Mouse (Mus musculus) left cerebral cortex, adult 11 months (tissue): ENCODE results near the gene Tbc1d5.
A peak's percentile ranks its signal among the peaks of the same experiment; 100 is the strongest.

Experiments
- DNase-seq: peaks from one replicate; pipeline ENCODE4 v3.0.0; 2022; ENCODE audit warnings: low spot score

Gene Tbc1d5

GRCm38 (mm10) chr17:51179195-51179953 lies at the start of gene Tbc1d5:
Gene Tbc1d5 (minus strand): TSS chr17:51179352.
- peak; percentile 91 for DNase-seq

DNA sequence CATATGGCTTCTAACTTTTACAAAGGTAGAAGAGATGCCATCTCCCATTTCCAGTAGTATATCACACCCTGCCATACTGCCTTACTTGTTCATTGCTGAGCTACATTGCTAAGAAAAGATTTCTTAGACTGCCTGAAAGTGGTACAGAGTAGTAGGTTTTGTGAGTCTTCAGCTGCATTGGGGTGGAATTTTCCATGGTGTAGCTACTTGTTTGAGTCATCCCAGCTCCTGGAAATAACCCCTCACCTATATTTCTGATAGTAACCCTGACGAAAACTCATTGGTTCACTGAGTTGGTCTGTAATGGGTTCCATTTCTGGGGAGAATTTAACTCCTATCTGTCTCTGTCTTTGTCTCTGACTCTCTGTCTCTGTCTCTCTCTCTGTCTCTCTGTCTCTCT lies 46.9 kb upstream of the Tbc1d5 start:
- no peak for DNase-seq

GRCm38 (mm10) chr17:51223152-51223551 lies 44.0 kb upstream of the Tbc1d5 start:
- no peak for DNase-seq

GRCm38 (mm10) chr17:51221075-51221474 lies 41.9 kb upstream of the Tbc1d5 start:
- DNase-seq, result no peak

GRCm38 (mm10) chr17:51219897-51220296 lies 40.7 kb upstream of the Tbc1d5 start:
- DNase-seq, result no peak

- no peak for DNase-seq
Measured at GRCm38 (mm10) chr17:51216426-51216825, 37.3 kb upstream of the Tbc1d5 start.

DNA sequence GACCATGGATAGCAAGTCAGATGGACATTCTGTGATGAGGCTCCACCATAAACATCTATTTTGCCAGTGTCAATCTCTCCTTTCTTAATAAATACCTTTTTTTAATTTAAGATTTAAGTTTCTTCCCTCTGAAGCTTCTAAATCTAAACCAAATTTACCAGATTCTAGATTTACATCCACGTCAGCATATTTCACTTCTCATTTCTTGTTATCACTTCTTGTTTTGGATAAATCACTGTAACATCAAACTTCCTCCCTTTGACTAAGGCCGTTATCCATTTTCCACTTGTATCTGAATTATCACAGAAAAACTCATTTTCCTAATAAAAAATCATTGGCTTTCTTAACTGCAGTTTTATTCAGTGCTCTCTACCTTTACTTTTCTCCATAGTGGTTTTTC lies 30.4 kb upstream of the Tbc1d5 start:
- no peak for DNase-seq

DNA sequence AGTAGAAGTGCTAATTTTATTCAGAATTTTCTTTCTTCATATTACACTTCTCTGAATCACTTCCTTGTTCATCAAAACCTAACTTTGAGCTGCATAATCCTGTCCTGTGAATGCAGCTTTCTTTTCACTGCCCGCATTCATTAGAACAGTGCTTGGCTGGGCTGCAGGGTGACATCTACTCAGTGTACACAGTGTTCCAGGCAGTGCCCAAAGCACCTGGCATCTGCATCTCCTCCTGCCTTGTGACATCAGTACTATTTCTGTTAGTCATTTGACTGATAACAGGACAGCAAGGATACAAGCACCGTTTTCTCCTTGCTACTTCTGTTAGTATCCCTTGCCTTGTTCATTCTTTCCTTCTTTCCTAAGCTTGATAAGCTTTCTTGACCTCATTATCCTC lies 25.5 kb upstream of the Tbc1d5 start:
- DNase-seq, result peak; percentile 49

DNA sequence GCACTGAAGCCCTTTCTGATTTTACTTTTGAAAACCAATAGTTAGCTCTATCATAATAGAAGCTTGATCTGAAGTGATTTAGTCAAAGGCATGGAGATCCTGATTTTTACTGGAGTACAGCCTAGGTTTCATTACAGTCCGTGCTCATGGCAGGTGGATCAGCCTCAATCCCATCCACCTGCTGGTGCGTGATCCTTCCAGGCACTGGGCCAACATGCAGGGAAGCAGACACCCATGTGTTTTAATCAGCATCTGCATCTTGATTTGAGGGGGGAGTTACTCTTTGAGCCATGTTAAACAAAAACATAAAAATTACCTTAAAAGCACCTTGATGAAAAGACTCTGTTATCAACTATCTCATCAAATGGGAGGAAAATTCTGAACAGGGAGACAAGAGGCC lies 16.4 kb upstream of the Tbc1d5 start:
- no peak for DNase-seq

DNA sequence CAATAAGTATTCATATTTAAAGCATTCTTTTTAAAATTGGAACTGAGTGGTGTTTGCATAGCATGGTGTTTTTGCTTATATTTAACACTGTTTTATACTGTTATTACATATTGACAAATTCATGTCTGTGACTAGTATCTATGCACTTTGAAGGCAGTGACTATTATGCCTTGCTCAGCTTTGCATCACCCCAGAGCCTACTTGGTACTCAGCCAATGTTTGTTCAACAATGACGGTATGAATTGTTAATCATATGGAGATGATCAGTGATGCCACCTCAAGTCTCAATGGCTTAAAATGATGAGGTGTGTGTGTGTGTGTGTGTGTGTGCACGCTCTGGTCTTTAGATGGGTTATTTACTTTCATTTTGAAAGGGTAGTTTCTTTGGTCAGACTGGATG lies 15.6 kb upstream of the Tbc1d5 start:
- DNase-seq, result no peak

DNA sequence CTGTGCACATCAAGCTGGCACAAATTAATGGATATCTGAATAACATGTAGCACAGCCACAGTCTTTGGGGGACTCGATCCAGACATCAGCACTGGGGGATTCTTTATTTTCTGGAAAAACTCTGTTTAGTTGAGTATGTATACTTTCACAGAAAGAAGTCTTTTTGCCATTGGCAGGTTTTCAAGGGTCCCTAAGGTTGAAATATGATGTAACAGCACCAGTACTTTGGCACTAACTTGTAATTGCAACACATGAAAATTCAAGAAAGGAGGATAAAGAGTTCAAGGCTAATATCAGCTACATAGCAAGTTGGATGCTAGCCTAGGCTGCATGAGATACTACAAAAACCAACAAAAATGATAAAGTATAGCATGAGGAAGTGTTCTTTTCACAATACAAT lies 12.2 kb upstream of the Tbc1d5 start:
- no peak for DNase-seq

GRCm38 (mm10) chr17:51182715-51183114 lies 3.6 kb upstream of the Tbc1d5 start:
- DNase-seq, result no peak

DNA sequence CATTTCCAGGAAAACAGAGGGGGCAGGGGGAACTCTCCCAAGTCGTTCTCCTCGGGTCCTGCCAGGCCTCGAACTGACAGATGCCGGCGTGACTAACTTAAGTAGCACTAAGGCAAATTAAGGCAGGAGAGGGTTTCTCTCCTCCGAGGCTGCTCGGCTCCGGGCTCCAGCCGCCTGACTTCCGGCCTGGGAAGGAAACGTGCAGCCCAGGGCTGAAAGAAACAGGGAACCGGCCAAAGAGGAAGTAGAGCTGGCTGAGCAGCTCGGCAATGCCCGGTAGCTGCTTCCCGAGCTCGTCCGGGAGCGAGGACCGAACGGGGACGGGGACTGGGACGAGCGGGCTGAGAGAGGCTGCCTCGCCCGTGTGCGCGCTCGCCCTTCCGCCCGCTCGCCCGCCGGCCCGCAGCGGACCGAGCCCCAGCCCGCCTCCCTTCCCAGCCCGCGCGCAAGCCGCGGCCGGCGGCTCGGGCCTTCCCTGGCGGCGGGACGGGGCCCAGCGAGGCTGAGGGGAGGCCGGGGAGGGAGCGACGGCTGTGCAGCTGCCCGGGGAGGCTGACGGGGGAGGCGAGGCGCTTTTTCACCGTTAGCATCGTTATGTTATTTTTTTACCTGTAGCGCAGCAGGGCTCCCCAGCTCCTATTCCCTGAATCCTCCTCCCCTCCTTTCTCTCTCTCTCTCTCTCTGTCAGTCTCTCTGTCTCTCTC lies 509 bp downstream of the Tbc1d5 start:
- peak; percentile 37 for DNase-seq

- DNase-seq, result no peak
Measured at GRCm38 (mm10) chr17:51177923-51178322, 1.2 kb downstream of the Tbc1d5 start.

DNA sequence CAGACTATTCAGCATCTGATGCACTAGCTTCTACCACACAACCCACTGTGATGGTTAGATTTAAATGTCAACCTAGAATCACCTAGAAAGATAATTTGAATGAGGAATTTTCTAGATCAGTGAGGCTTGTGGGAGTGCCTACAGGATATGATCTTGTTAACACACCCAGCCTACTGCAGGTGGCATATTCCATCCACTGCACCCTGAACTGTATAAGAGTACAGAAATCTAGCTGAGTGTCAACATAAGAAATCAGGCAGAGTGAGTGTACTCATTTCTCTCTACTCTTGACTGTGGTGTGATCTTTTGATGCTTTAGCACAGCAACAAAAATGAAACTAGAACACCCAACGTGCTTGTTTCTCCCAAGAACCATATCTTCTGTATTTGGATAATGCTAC lies 6.8 kb downstream of the Tbc1d5 start:
- DNase-seq, result no peak

- DNase-seq, result no peak
Measured at GRCm38 (mm10) chr17:51171504-51171903, 7.6 kb downstream of the Tbc1d5 start.

GRCm38 (mm10) chr17:51169911-51170310 lies 9.2 kb downstream of the Tbc1d5 start:
- DNase-seq, result no peak

- no peak for DNase-seq
Measured at GRCm38 (mm10) chr17:51162366-51162765, 16.8 kb downstream of the Tbc1d5 start.

DNA sequence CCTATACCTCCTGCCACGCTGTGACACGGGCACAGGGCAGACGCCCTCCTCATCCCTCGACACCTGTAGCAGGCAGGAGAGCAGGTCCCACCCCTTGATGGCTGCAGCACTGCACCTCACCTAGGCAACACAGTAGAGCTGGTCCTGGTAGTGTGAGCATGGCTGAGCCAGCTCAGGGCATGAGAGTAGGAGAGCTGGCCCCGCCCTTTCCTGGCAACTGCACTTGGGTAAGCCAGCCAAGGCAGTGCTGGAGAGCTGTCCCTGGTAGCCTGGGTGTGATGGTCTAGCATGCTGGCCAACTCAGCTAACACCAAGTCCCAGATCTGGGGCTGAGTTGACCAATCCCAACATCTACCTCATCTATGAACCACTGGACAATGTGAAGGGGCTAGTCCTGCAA lies 19.9 kb downstream of the Tbc1d5 start:
- DNase-seq, result no peak

DNA sequence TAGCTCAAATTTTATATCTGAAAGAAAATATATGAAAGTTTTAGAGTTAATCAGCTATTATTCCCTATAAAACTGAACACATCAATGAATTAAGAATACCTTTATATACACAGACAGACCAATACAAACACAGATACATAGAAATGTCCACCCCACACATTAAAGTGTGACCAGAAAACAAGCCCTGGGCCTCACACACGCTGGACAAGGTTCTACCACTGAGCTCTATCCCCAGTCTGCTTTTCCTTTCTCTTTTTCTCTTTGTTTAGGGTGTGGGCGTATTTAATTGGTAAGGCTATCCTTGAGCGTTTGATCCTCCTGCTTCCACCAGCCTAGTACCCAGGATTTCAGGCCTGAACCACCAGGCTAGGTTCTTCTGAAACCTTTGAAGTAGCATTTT lies 28.2 kb downstream of the Tbc1d5 start:
- no peak for DNase-seq

GRCm38 (mm10) chr17:51144983-51145382 lies 34.2 kb downstream of the Tbc1d5 start:
- DNase-seq, result no peak

DNA sequence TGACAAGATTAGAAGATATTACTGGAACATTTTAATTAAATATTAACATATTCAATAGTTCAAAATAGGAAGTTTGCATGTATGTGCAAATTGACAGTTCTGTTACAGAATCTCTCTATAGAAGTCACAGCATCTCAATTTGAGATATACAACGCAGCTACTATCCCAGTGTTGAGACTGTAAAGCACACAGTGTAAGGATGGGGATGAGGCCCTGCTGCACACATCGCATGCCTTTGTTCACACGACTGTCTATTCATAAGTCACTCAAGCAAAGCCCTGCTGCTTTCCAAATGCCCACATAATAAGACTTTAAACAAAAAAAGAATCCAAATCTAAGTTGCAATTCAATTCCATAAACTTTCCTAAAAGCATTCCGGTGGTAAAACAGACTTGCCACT lies 37.1 kb downstream of the Tbc1d5 start:
- no peak for DNase-seq

- peak; percentile 27 for DNase-seq
Measured at GRCm38 (mm10) chr17:51111194-51111593, 68.0 kb downstream of the Tbc1d5 start.

- DNase-seq, result no peak
Measured at GRCm38 (mm10) chr17:51104294-51104693, 74.9 kb downstream of the Tbc1d5 start.
